Mouse (Mus musculus): ENCODE results near the gene Ntf3.

DNA sequence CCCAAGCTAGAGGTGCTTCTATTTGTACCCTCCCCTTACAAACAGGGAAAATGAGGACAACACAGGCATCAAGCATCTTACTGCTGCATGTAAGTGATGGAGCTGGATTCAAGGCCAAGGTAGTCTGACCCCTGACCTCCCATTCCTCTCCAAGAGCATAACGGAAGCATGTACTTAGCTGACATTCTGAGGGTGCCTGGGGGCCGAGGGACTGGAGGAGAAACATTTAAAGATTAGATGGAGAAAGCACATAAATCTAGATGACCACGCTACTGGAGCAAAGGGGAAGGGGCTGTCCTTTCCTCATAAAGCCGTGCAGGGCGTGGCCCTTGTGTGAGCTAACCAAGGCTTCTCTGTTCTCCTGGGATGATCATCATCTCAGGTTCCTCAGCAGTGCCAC, 23.1 kb downstream of the Ntf3 start:
- TF ChIP-seq POLR2A (IDR thresholded peaks at IDR 0.05; ENCODE audit: insufficient read length, low read depth) (no peak), MAX (IDR thresholded peaks at IDR 0.05; ENCODE audit: low read depth) (no peak), TCF12 (IDR thresholded peaks at IDR 0.05; ENCODE audit: insufficient read depth, poor library complexity, severe bottlenecking) (no peak), SRF (IDR thresholded peaks at IDR 0.05; ENCODE audit: control insufficient read depth, insufficient read length, low read depth) (no peak), POLR2AphosphoS2 (IDR thresholded peaks at IDR 0.05; ENCODE audit: insufficient read length, low read depth) (no peak), TCF3 (IDR thresholded peaks at IDR 0.05; ENCODE audit: insufficient read length, low read depth) (no peak), E2F4 (IDR thresholded peaks at IDR 0.05; ENCODE audit: insufficient read depth) (no peak), MYOD1 (IDR thresholded peaks at IDR 0.05; ENCODE audit: control insufficient read depth in 1 of 3, insufficient read length in 2 of 3, low read depth in 2 of 3) (no peak), USF1 (IDR thresholded peaks at IDR 0.05; ENCODE audit: low read depth) (no peak), MYOG (IDR thresholded peaks at IDR 0.05; ENCODE audit: control insufficient read depth in 1 of 3, insufficient read depth in 1 of 3, insufficient read length in 2 of 3, low read depth in 2 of 3) (no peak), CEBPB (IDR thresholded peaks at IDR 0.05; ENCODE audit: insufficient read depth, poor library complexity, severe bottlenecking) (no peak)

Measured in myocyte (in vitro differentiated cells).